ENCODE assay signal across 10 mouse cellular contexts in the genomic region with DNA sequence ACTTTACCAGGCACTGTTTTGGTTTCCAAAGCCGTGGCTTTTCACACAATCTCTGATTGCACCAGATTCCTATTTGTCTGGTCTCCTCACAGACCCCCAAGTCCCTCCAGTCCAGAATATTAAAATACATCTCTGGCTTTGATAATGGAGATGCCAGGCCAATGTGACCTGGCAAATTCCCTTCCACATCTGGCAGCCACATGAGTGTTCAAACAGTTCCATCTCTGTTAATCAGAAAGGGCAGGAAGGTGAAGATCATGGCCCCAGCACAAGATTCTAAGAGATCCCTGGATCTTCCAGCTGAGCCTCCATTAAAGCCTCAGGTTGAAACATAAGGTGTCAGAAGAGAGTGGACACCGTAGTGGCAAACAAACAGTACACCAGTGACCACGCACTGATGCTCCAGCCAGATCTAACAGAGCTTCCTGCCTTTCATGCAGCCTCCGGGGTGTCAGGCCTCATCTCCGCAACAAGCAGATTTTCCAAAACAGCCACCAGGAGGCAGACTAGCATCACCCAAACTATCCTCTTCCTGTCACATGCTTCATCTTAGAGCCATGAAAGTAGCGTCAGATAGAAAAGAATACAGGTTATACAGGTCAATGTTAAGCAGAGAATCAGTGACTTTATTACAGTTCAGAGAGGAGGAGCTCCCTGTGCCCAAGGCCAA. TPM values are rescaled to one million over a fixed set of nuclear protein-coding genes. Genes with fewer than 3 reads are reported as not detected.
DNase-seq lines count a peak whose midpoint lies in the region; ATAC-seq lines count a peak whose summit lies in the region.
"Had no signal": no experiment of that assay in that cellular context is flagged by ENCODE, and none has a peak within 500 bp of the region (broad histone marks: within the 10 kb centered on the region; RNA-seq: fewer than 3 reads in every experiment).

No protein-coding gene starts in this region.

- no peaks in the 10 kb centered on the region for H3K4me1 ChIP-seq in hindbrain, embryonic 14.5 days (replicated peaks; ENCODE audit: control insufficient read depth, insufficient read depth, low read length)
- H3K4me1 ChIP-seq in hindbrain, embryonic 13.5 days (replicated peaks), result no peaks in the 10 kb centered on the region
- H3K4me1 ChIP-seq in midbrain, embryonic 11.5 days (ENCODE audit: control insufficient read depth, insufficient read depth, low read length), result no peaks in the 10 kb centered on the region
- H3K4me1 ChIP-seq: embryonic facial prominence, embryonic 15.5 days; liver, embryonic 15.5 days had no signal

- H3K4me3 ChIP-seq in hindbrain, embryonic 14.5 days (replicated peaks; ENCODE audit: low read length), result no peak overlapping the region
- H3K4me3 ChIP-seq in hindbrain, embryonic 13.5 days, result no peak overlapping the region
- no peak overlapping the region for H3K4me3 ChIP-seq in midbrain, embryonic 11.5 days (ENCODE audit: low read depth, low read length)
- H3K4me3 ChIP-seq: embryonic facial prominence, embryonic 15.5 days; liver, embryonic 15.5 days had no signal

- H3K27me3 ChIP-seq in hindbrain, embryonic 14.5 days (ENCODE audit: control insufficient read depth, insufficient read depth, low read length), result no peaks in the 10 kb centered on the region
- no peaks in the 10 kb centered on the region for H3K27me3 ChIP-seq in hindbrain, embryonic 13.5 days
- no peaks in the 10 kb centered on the region for H3K27me3 ChIP-seq in midbrain, embryonic 11.5 days (ENCODE audit: control insufficient read depth, insufficient read depth, low read length)
- H3K27me3 ChIP-seq: liver, embryonic 15.5 days had no signal

- H3K27ac ChIP-seq in hindbrain, embryonic 14.5 days, result no peak overlapping the region
- H3K27ac ChIP-seq in hindbrain, embryonic 13.5 days, result no peak overlapping the region
- no peak overlapping the region for H3K27ac ChIP-seq in midbrain, embryonic 11.5 days (ENCODE audit: low read depth, low read length)
- H3K27ac ChIP-seq: embryonic facial prominence, embryonic 15.5 days; liver, embryonic 15.5 days had no signal

- no peak overlapping the region for H3K9ac ChIP-seq in hindbrain, embryonic 14.5 days
- H3K9ac ChIP-seq in hindbrain, embryonic 13.5 days, result no peak overlapping the region
- H3K9ac ChIP-seq in midbrain, embryonic 11.5 days (ENCODE audit: low read length), result no peak overlapping the region
- H3K9ac ChIP-seq: embryonic facial prominence, embryonic 15.5 days; liver, embryonic 15.5 days had no signal

- ATAC-seq in hindbrain, embryonic 14.5 days (ENCODE audit: low FRiP score), result no peak
- ATAC-seq in hindbrain, embryonic 13.5 days (ENCODE audit: low FRiP score), result no peak
- peak; percentile 87 for ATAC-seq in megakaryocyte-erythroid progenitor cell, adult 5-6 weeks (replicated peaks; ENCODE audit: low FRiP score, low TSS enrichment, poor library complexity, severe bottlenecking)
- no peak for ATAC-seq in midbrain, embryonic 11.5 days (ENCODE audit: low FRiP score)

- H3K4me2 ChIP-seq in hindbrain, embryonic 14.5 days (replicated peaks), result no peak overlapping the region
- no peak overlapping the region for H3K4me2 ChIP-seq in hindbrain, embryonic 13.5 days
- no peak overlapping the region for H3K4me2 ChIP-seq in midbrain, embryonic 11.5 days
- H3K4me2 ChIP-seq: embryonic facial prominence, embryonic 15.5 days; liver, embryonic 15.5 days had no signal

- H3K9me3 ChIP-seq in hindbrain, embryonic 14.5 days (ENCODE audit: control insufficient read depth, low read length), result no peaks in the 10 kb centered on the region
- H3K9me3 ChIP-seq in hindbrain, embryonic 13.5 days, result no peaks in the 10 kb centered on the region
- no peaks in the 10 kb centered on the region for H3K9me3 ChIP-seq in midbrain, embryonic 11.5 days (ENCODE audit: control insufficient read depth, low read length)
- H3K9me3 ChIP-seq: embryonic facial prominence, embryonic 15.5 days; liver, embryonic 15.5 days had no signal

- DNase-seq in hindbrain, embryonic 14.5 days (ENCODE audit: low spot score), result peak; percentile 55
- DNase-seq in 3T3-L1 (ENCODE audit: low read depth, low spot score), result peak; percentile 97
- peak; percentile 84 for DNase-seq in NIH3T3 (ENCODE audit: low read depth)
- DNase-seq in embryo, embryonic 11 days, result peak; percentile 62
- peak; percentile 49 for DNase-seq in kidney, adult 9 months
- no peak for DNase-seq in midbrain, embryonic 11.5 days (ENCODE audit: low spot score, missing footprints)

- no peaks in the 10 kb centered on the region for H3K36me3 ChIP-seq in hindbrain, embryonic 14.5 days (replicated peaks; ENCODE audit: control insufficient read depth, insufficient read depth)
- H3K36me3 ChIP-seq in hindbrain, embryonic 13.5 days, result no peaks in the 10 kb centered on the region
- H3K36me3 ChIP-seq in midbrain, embryonic 11.5 days (ENCODE audit: control insufficient read depth, insufficient read depth, low read length), result no peaks in the 10 kb centered on the region
- H3K36me3 ChIP-seq: embryonic facial prominence, embryonic 15.5 days; liver, embryonic 15.5 days had no signal

- 52% methylated on average over 6 of the region's 6 CpGs for WGBS in hindbrain, embryonic 14.5 days
- WGBS in hindbrain, embryonic 13.5 days, result 47% methylated on average over 6 of the region's 6 CpGs
- 51% methylated on average over 6 of the region's 6 CpGs for WGBS in midbrain, embryonic 11.5 days

RNA-seq across cellular contexts. Expression of gene Ccl7, which starts 2.4 kb away (rescaled TPM):
- 0.90 and 1.9 TPM in 2 replicates for polyA plus RNA-seq in hindbrain, embryonic 14.5 days (2014; fragmentation: Nextera tagmentation; extraction: Ambion mirVana)
- 0.57 and 1.0 TPM in 2 replicates for polyA plus RNA-seq in hindbrain, embryonic 13.5 days (2015; fragmentation: Nextera tagmentation; extraction: Ambion mirVana)
- not detected in 2 replicates for total RNA-seq in megakaryocyte-erythroid progenitor cell, adult 5-6 weeks (2014; fragmentation: Nextera tagmentation)
- total RNA-seq in megakaryocyte-erythroid progenitor cell, adult 5-6 weeks (2017), result not detected in 2 replicates
- 0.18 and 0.55 TPM in 2 replicates for polyA plus RNA-seq in midbrain, embryonic 11.5 days (2014; fragmentation: Nextera tagmentation; extraction: Ambion mirVana)

RNA-seq across cellular contexts. Expression of gene Gm17268, which starts 9.5 kb away (rescaled TPM):
- not detected in 2 replicates for polyA plus RNA-seq in hindbrain, embryonic 14.5 days (2014; fragmentation: Nextera tagmentation; extraction: Ambion mirVana)
- not detected in 2 replicates for polyA plus RNA-seq in hindbrain, embryonic 13.5 days (2015; fragmentation: Nextera tagmentation; extraction: Ambion mirVana)
- total RNA-seq in megakaryocyte-erythroid progenitor cell, adult 5-6 weeks (2014; fragmentation: Nextera tagmentation), result not detected in 2 replicates
- total RNA-seq in megakaryocyte-erythroid progenitor cell, adult 5-6 weeks (2017), result not detected in 2 replicates
- not detected in 2 replicates for polyA plus RNA-seq in midbrain, embryonic 11.5 days (2014; fragmentation: Nextera tagmentation; extraction: Ambion mirVana)
- polyA plus RNA-seq: embryonic facial prominence, embryonic 15.5 days; liver, embryonic 15.5 days had no signal

RNA-seq across cellular contexts. Expression of gene Ccl11, which starts 9.7 kb away (rescaled TPM):
- 0.19 TPM in 1 of 2 replicates, not detected in the other for polyA plus RNA-seq in hindbrain, embryonic 14.5 days (2014; fragmentation: Nextera tagmentation; extraction: Ambion mirVana)
- 0.16 and 0.48 TPM in 2 replicates for polyA plus RNA-seq in hindbrain, embryonic 13.5 days (2015; fragmentation: Nextera tagmentation; extraction: Ambion mirVana)
- total RNA-seq in megakaryocyte-erythroid progenitor cell, adult 5-6 weeks (2014; fragmentation: Nextera tagmentation), result not detected in 2 replicates
- total RNA-seq in megakaryocyte-erythroid progenitor cell, adult 5-6 weeks (2017), result not detected in 2 replicates
- not detected in 2 replicates for polyA plus RNA-seq in midbrain, embryonic 11.5 days (2014; fragmentation: Nextera tagmentation; extraction: Ambion mirVana)

RNA-seq across cellular contexts. Expression of gene Ccl2, which starts 12.5 kb away (rescaled TPM):
- 0.78 TPM in 1 of 2 replicates, not detected in the other for polyA plus RNA-seq in hindbrain, embryonic 14.5 days (2014; fragmentation: Nextera tagmentation; extraction: Ambion mirVana)
- polyA plus RNA-seq in hindbrain, embryonic 13.5 days (2015; fragmentation: Nextera tagmentation; extraction: Ambion mirVana), result 1.1 and 1.4 TPM in 2 replicates
- not detected in 2 replicates for total RNA-seq in megakaryocyte-erythroid progenitor cell, adult 5-6 weeks (2014; fragmentation: Nextera tagmentation)
- 0.99 TPM in 1 of 2 replicates, not detected in the other for total RNA-seq in megakaryocyte-erythroid progenitor cell, adult 5-6 weeks (2017)
- polyA plus RNA-seq in midbrain, embryonic 11.5 days (2014; fragmentation: Nextera tagmentation; extraction: Ambion mirVana), result 0.96 and 1.1 TPM in 2 replicates

RNA-seq across cellular contexts. Expression of gene Ccl12, which starts 53.8 kb away (rescaled TPM):
- polyA plus RNA-seq in hindbrain, embryonic 14.5 days (2014; fragmentation: Nextera tagmentation; extraction: Ambion mirVana), result 2.2 and 3.1 TPM in 2 replicates
- 1.1 and 2.0 TPM in 2 replicates for polyA plus RNA-seq in hindbrain, embryonic 13.5 days (2015; fragmentation: Nextera tagmentation; extraction: Ambion mirVana)
- not detected in 2 replicates for total RNA-seq in megakaryocyte-erythroid progenitor cell, adult 5-6 weeks (2014; fragmentation: Nextera tagmentation)
- total RNA-seq in megakaryocyte-erythroid progenitor cell, adult 5-6 weeks (2017), result not detected in 2 replicates
- 1.0 and 1.9 TPM in 2 replicates for polyA plus RNA-seq in midbrain, embryonic 11.5 days (2014; fragmentation: Nextera tagmentation; extraction: Ambion mirVana)
